Comparison of ENCODE assay signal across 31 mouse cellular contexts in the genomic region with DNA sequence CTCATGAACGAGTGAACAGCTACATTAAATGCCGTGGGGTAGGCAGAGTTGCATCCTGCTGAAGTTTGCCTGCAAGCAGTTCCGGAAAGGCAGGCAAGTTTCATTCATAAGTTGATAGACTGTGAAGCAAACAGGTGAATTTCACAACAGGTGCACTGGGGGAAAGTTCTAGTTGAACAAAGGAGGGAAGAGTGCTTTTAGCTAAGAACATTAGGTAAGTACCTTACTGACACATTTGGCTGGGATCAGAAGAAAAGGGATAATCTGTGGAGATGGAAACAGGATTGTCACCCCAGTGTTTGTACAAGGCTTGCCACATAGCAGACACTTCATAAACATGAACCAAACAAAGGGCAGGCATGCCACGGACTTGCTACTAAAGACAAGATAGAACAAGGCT. TPM values are rescaled to one million over a fixed set of nuclear protein-coding genes. Genes with fewer than 3 reads are reported as not detected.
DNase-seq lines count a peak whose midpoint lies in the region; ATAC-seq and TF ChIP-seq lines count a peak whose summit lies in the region.
"Had no signal": no experiment of that assay in that cellular context is flagged by ENCODE, and none has a peak within 500 bp of the region (broad histone marks: within the 10 kb centered on the region; RNA-seq: fewer than 3 reads in every experiment).

No protein-coding gene starts in this region.

- no peak overlapping the region for H3K4me2 ChIP-seq in liver, embryonic 12.5 days
- H3K4me2 ChIP-seq in lung, embryonic 14.5 days, result no peak overlapping the region
- H3K4me2 ChIP-seq: embryonic facial prominence, embryonic 13.5 days; heart, embryonic 13.5 days; hindbrain, embryonic 13.5 days had no signal

- H3K4me1 ChIP-seq in liver, adult 2 months (ENCODE audit: control insufficient read depth, insufficient read depth, low read length), result peaks cover 41% of the 10 kb centered on the region
- no peaks in the 10 kb centered on the region for H3K4me1 ChIP-seq in liver, embryonic 12.5 days
- H3K4me1 ChIP-seq in lung, embryonic 14.5 days (ENCODE audit: insufficient read depth), result no peaks in the 10 kb centered on the region
- H3K4me1 ChIP-seq: embryonic facial prominence, embryonic 10.5 days had no signal

- intact Hi-C loops in gastrocnemius, adult 2 months (cut with DNase I), result loop anchor here (5.0 kb wide), 1 partner anchor 36 kb away; no protein-coding TSS in a partner anchor

- no peak for ATAC-seq in liver, embryonic 12.5 days
- no peak for ATAC-seq in lung, embryonic 14.5 days (ENCODE audit: insufficient read depth)
- ATAC-seq: activated CD4-positive, CD25-positive, alpha-beta regulatory T cell, adult 4 months; forebrain, embryonic 14.5 days; forebrain, postnatal 0 days; hindbrain, embryonic 16.5 days had no signal

- no peak overlapping the region for H3K9ac ChIP-seq in liver, adult 2 months (ENCODE audit: low read depth, low read length)
- no peak overlapping the region for H3K9ac ChIP-seq in liver, embryonic 12.5 days
- no peak overlapping the region for H3K9ac ChIP-seq in lung, embryonic 14.5 days
- H3K9ac ChIP-seq: embryonic facial prominence, embryonic 13.5 days; forebrain, postnatal 0 days; heart, embryonic 13.5 days; hindbrain, embryonic 13.5 days had no signal

- H3K9me3 ChIP-seq in liver, embryonic 12.5 days (replicated peaks), result no peaks in the 10 kb centered on the region
- H3K9me3 ChIP-seq in lung, embryonic 14.5 days (ENCODE audit: low read depth, low read length), result no peaks in the 10 kb centered on the region
- H3K9me3 ChIP-seq: embryonic facial prominence, embryonic 10.5 days; embryonic facial prominence, embryonic 13.5 days; heart, embryonic 10.5 days; heart, embryonic 13.5 days; hindbrain, embryonic 10.5 days; hindbrain, embryonic 13.5 days had no signal

- no peak for TF ChIP-seq CTCF in gastrocnemius, adult 2 months (IDR thresholded peaks at IDR 0.05)
- no peak for TF ChIP-seq CTCF in liver, adult 2 months (IDR thresholded peaks at IDR 0.05; ENCODE audit: low read depth, low read length)
- no peak for TF ChIP-seq CTCF in lung, embryonic 14.5 days (IDR thresholded peaks at IDR 0.05; ENCODE audit: low read depth)

- no peaks in the 10 kb centered on the region for H3K27me3 ChIP-seq in liver, adult 2 months (ENCODE audit: control insufficient read depth, insufficient read depth, low read length)
- H3K27me3 ChIP-seq in liver, embryonic 12.5 days (replicated peaks), result no peaks in the 10 kb centered on the region
- no peaks in the 10 kb centered on the region for H3K27me3 ChIP-seq in lung, embryonic 14.5 days (ENCODE audit: insufficient read depth, low read length)
- H3K27me3 ChIP-seq: embryonic facial prominence, embryonic 13.5 days; heart, embryonic 13.5 days; hindbrain, embryonic 13.5 days had no signal

- 16% methylated on average over 4 of the region's 4 CpGs for WGBS in liver, adult 2 months
- whole genome bisulfite sequencing in liver, embryonic 12.5 days (ENCODE audit: insufficient replicate concordance), result 57% methylated on average over 4 of the region's 4 CpGs
- 74% methylated on average over 4 of the region's 4 CpGs for WGBS in lung, embryonic 14.5 days

- H3K27ac ChIP-seq in gastrocnemius, adult 2 months, result peak overlapping the region; percentile 33
- peak overlapping the region; percentile 60; the same call in 1 of the 2 replicates for H3K27ac ChIP-seq in liver, adult 2 months (replicated peaks; ENCODE audit: insufficient read depth, low read depth, low read length)
- H3K27ac ChIP-seq in liver, embryonic 12.5 days, result no peak overlapping the region
- peak overlapping the region; percentile 11; the same call in 1 of the 2 replicates for H3K27ac ChIP-seq in lung, embryonic 14.5 days (ENCODE audit: low read depth)
- H3K27ac ChIP-seq: embryonic facial prominence, embryonic 10.5 days; embryonic facial prominence, embryonic 13.5 days; heart, adult 2 months; heart, embryonic 10.5 days; heart, embryonic 13.5 days; hindbrain, embryonic 10.5 days; hindbrain, embryonic 13.5 days had no signal

- no peak for TF ChIP-seq POLR2A in liver, adult 2 months (IDR thresholded peaks at IDR 0.05; ENCODE audit: extremely low read depth, insufficient read depth, low read length)

- peaks cover 4% of the 10 kb centered on the region; the same call in 1 of the 2 replicates for H3K79me2 ChIP-seq in liver, adult 2 months (ENCODE audit: control insufficient read depth, insufficient read depth, low read length)

- H3K4me3 ChIP-seq in gastrocnemius, adult 2 months, result no peak overlapping the region
- H3K4me3 ChIP-seq in liver, adult 2 months (ENCODE audit: insufficient read depth, low read depth, low read length), result no peak overlapping the region
- H3K4me3 ChIP-seq in liver, embryonic 12.5 days, result no peak overlapping the region
- H3K4me3 ChIP-seq in lung, embryonic 14.5 days (ENCODE audit: low read depth, low read length), result no peak overlapping the region
- H3K4me3 ChIP-seq: embryonic facial prominence, embryonic 10.5 days; embryonic facial prominence, embryonic 13.5 days; erythroblast, embryonic 14.5 days; heart, adult 2 months; heart, embryonic 10.5 days; heart, embryonic 13.5 days; hindbrain, embryonic 10.5 days; hindbrain, embryonic 13.5 days had no signal

- DNase-seq in gastrocnemius, adult 2 months, result no peak
- DNase-seq in gastrocnemius, postnatal 10 days, result no peak
- DNase-seq in liver, adult 2 months (ENCODE audit: extremely low read depth, low read depth, low spot score), result peak; percentile 95
- no peak for DNase-seq in lung, embryonic 14.5 days
- DNase-seq in lung, postnatal 25 days (ENCODE audit: low spot score), result no peak
- DNase-seq in fat pad, adult 2 months (ENCODE audit: extremely low read depth, low read depth, low spot score), result peak; percentile 96
- no peak for DNase-seq in neural tube, embryonic 10.5 days (ENCODE audit: extremely low spot score, low spot score)
- DNase-seq: adrenal gland, adult 8-10 months; adrenal gland, postnatal 25 days; cerebellum, adult 11-12 months; cerebellum, adult 8-10 months; cerebellum, postnatal 10 days; cerebellum, postnatal 36 days; embryo, embryonic 11 days; forebrain, postnatal 0 days; gastrocnemius, postnatal 36 days; heart, adult 2 months; heart, postnatal 36 days had no signal

- H3K36me3 ChIP-seq in liver, adult 2 months (ENCODE audit: control insufficient read depth, insufficient read depth, low read length), result peaks cover 5% of the 10 kb centered on the region
- no peaks in the 10 kb centered on the region for H3K36me3 ChIP-seq in liver, embryonic 12.5 days
- peaks cover 49% of the 10 kb centered on the region for H3K36me3 ChIP-seq in lung, embryonic 14.5 days (ENCODE audit: insufficient read depth)

RNA-seq across cellular contexts. Expression of gene Gm9747, which starts 5.3 kb away (rescaled TPM):
- not detected for total RNA-seq in gastrocnemius, adult 2 months (2021)
- not detected for total RNA-seq in gastrocnemius, postnatal 10 days (2021)
- not detected in 2 replicates for total RNA-seq in liver, adult 2 months (2014; rRNA removed)
- 0.05 TPM in 1 of 2 replicates, not detected in the other for polyA plus RNA-seq in liver, adult 2 months (2012; rRNA removed)
- polyA plus RNA-seq in liver, embryonic 12.5 days (2016; fragmentation: Nextera tagmentation; extraction: Ambion mirVana), result 4.0 and 4.5 TPM in 2 replicates
- polyA plus RNA-seq in lung, embryonic 14.5 days (2014; fragmentation: Nextera tagmentation; extraction: Ambion mirVana), result 46.3 and 52.0 TPM in 2 replicates
- total RNA-seq: adrenal gland, adult 8-10 months; adrenal gland, postnatal 25 days; forebrain, postnatal 0 days; gastrocnemius, adult 8-10 months; gastrocnemius, postnatal 36 days; heart, adult 2 months; heart, postnatal 36 days had no signal
- polyA plus RNA-seq: cortical plate, adult 2 months; erythroblast, embryonic 14.5 days had no signal

RNA-seq across cellular contexts. Expression of gene Irs1, which starts 53.0 kb away (rescaled TPM):
- 10 to 100 TPM; 73.9 to 90.0 TPM for total RNA-seq in gastrocnemius, adult 2 months (2021)
- 10 to 100 TPM; 62.4 to 76.2 TPM for total RNA-seq in gastrocnemius, postnatal 10 days (2021)
- 7.6 and 13.3 TPM in 2 replicates for total RNA-seq in liver, adult 2 months (2014; rRNA removed)
- 8.2 TPM in 2 replicates for polyA plus RNA-seq in liver, adult 2 months (2012; rRNA removed)
- 1.8 and 1.9 TPM in 2 replicates for polyA plus RNA-seq in liver, embryonic 12.5 days (2016; fragmentation: Nextera tagmentation; extraction: Ambion mirVana)
- polyA plus RNA-seq in lung, embryonic 14.5 days (2014; fragmentation: Nextera tagmentation; extraction: Ambion mirVana), result 17.6 and 19.5 TPM in 2 replicates
- polyA plus RNA-seq: activated CD4-positive, CD25-positive, alpha-beta regulatory T cell, adult 4 months had no signal

Comparison
In these comparisons a context has a peak if more than half of its experiments do, and no peak if none do; other contexts are left out.
1. DNase-seq: peak in liver, adult 2 months (single experiment) and fat pad, adult 2 months (single experiment); none in gastrocnemius, adult 2 months (single experiment), gastrocnemius, postnatal 10 days (single experiment), lung, embryonic 14.5 days (single experiment), lung, postnatal 25 days (single experiment) and neural tube, embryonic 10.5 days (single experiment).